Comparison of ENCODE assay signal across 8 mouse cellular contexts in genomic region chr1:77516203-77516991, GRCm38 (mm10). TPM values are rescaled to one million over a fixed set of nuclear protein-coding genes. Genes with fewer than 3 reads are reported as not detected.
DNase-seq lines count a peak whose midpoint lies in the region; ATAC-seq and TF ChIP-seq lines count a peak whose summit lies in the region.

No protein-coding gene starts in this region.

- H3K79me3 ChIP-seq in C2C12 (ENCODE audit: low read depth) = peaks cover 4% of the 10 kb centered on the region

- no peaks in the 10 kb centered on the region for H3K9me3 ChIP-seq in forebrain, embryonic 12.5 days
- no peaks in the 10 kb centered on the region for H3K9me3 ChIP-seq in heart, embryonic 16.5 days (replicated peaks; ENCODE audit: control insufficient read depth, low read length)
- H3K9me3 ChIP-seq in liver, embryonic 14.5 days (ENCODE audit: control insufficient read depth, low read length) = no peaks in the 10 kb centered on the region
- H3K9me3 ChIP-seq in stomach, embryonic 15.5 days = no peaks in the 10 kb centered on the region

- peak overlapping the region; percentile 78 for H3K27ac ChIP-seq in forebrain, embryonic 12.5 days
- no peak overlapping the region for H3K27ac ChIP-seq in heart, embryonic 16.5 days (ENCODE audit: low read length)
- H3K27ac ChIP-seq in liver, embryonic 14.5 days = no peak overlapping the region
- 0 out of 2 replicates have a peak overlapping the region, but pooled peaks have one; percentile 41 for H3K27ac ChIP-seq in stomach, embryonic 15.5 days

- ATAC-seq in forebrain, embryonic 12.5 days (ENCODE audit: low FRiP score) = peak; percentile 39
- ATAC-seq in heart, embryonic 16.5 days (replicated peaks; ENCODE audit: extremely low read depth, insufficient read depth, low FRiP score) = no peak; the same call in 1 of the 2 replicates
- peak; percentile 50; the same call in 1 of the 2 replicates for ATAC-seq in liver, embryonic 14.5 days (ENCODE audit: insufficient read depth)
- ATAC-seq in stomach, embryonic 15.5 days (ENCODE audit: insufficient read depth, low FRiP score, low read depth) = peak; percentile 47

- peaks cover 32% of the 10 kb centered on the region for H3K79me2 ChIP-seq in C2C12 (ENCODE audit: control insufficient read depth, insufficient read depth)

- H3K36me3 ChIP-seq in C2C12 (ENCODE audit: control insufficient read depth, insufficient read depth) = no peaks in the 10 kb centered on the region
- H3K36me3 ChIP-seq in forebrain, embryonic 12.5 days (replicated peaks) = no peaks in the 10 kb centered on the region
- no peaks in the 10 kb centered on the region for H3K36me3 ChIP-seq in heart, embryonic 16.5 days (ENCODE audit: control insufficient read depth, insufficient read depth)
- no peaks in the 10 kb centered on the region for H3K36me3 ChIP-seq in liver, embryonic 14.5 days (replicated peaks; ENCODE audit: control insufficient read depth, insufficient read depth, low read depth)
- no peaks in the 10 kb centered on the region for H3K36me3 ChIP-seq in stomach, embryonic 15.5 days

- peak overlapping the region; percentile 25 for H3K4me3 ChIP-seq in C2C12 (ENCODE audit: insufficient read depth, poor library complexity, severe bottlenecking)
- peak overlapping the region; percentile 78 for H3K4me3 ChIP-seq in forebrain, embryonic 12.5 days (replicated peaks)
- peak overlapping the region; percentile 79 for H3K4me3 ChIP-seq in heart, embryonic 16.5 days (ENCODE audit: low read length)
- peak overlapping the region; percentile 44 to 51; a peak in 3 of 4 replicates for H3K4me3 ChIP-seq in liver, embryonic 14.5 days (ENCODE audit: insufficient read depth in 1 of 2, low read depth in 2 of 2, low read length in 2 of 2)
- H3K4me3 ChIP-seq in stomach, embryonic 15.5 days (replicated peaks) = peak overlapping the region; percentile 62

- TF ChIP-seq EP300 in liver, embryonic 14.5 days (IDR thresholded peaks at IDR 0.05; ENCODE audit: low read depth) = no peak

- TF ChIP-seq CTCF in C2C12 (IDR thresholded peaks at IDR 0.05; ENCODE audit: control insufficient read depth, insufficient read depth, insufficient read length) = peak; percentile 94
- peak; percentile 96 for TF ChIP-seq CTCF in liver, embryonic 14.5 days (IDR thresholded peaks at IDR 0.05; ENCODE audit: low read depth)

- peaks cover 26% of the 10 kb centered on the region for H3K4me1 ChIP-seq in forebrain, embryonic 12.5 days
- peaks cover 8% of the 10 kb centered on the region for H3K4me1 ChIP-seq in heart, embryonic 16.5 days (ENCODE audit: control insufficient read depth, insufficient read depth, low read length)
- no peaks in the 10 kb centered on the region for H3K4me1 ChIP-seq in liver, embryonic 14.5 days (replicated peaks; ENCODE audit: control insufficient read depth in 2 of 2, insufficient read depth in 2 of 2, low read length in 1 of 2)
- peaks cover 18% of the 10 kb centered on the region; the same call in 1 of the 2 replicates for H3K4me1 ChIP-seq in stomach, embryonic 15.5 days

- H3K27me3 ChIP-seq in C2C12 (ENCODE audit: control insufficient read depth, insufficient read depth, insufficient read length) = no peaks in the 10 kb centered on the region
- peaks cover 6% of the 10 kb centered on the region; the same call in 1 of the 2 replicates for H3K27me3 ChIP-seq in forebrain, embryonic 12.5 days
- peaks cover 6% of the 10 kb centered on the region for H3K27me3 ChIP-seq in heart, embryonic 16.5 days (ENCODE audit: control insufficient read depth, insufficient read depth, low read length)
- peaks cover 44% of the 10 kb centered on the region for H3K27me3 ChIP-seq in liver, embryonic 14.5 days (ENCODE audit: control insufficient read depth, insufficient read depth, low read length)
- peaks cover 12% of the 10 kb centered on the region; the same call in 1 of the 2 replicates for H3K27me3 ChIP-seq in stomach, embryonic 15.5 days (replicated peaks)

- H3ac ChIP-seq in C2C12 (ENCODE audit: control insufficient read depth, insufficient read length, low read depth) = peak overlapping the region; percentile 32

- H3K9ac ChIP-seq in forebrain, embryonic 12.5 days = peak overlapping the region; percentile 63
- peak overlapping the region; percentile 70 for H3K9ac ChIP-seq in heart, embryonic 16.5 days (ENCODE audit: low read length)
- no peak overlapping the region for H3K9ac ChIP-seq in liver, embryonic 14.5 days (replicated peaks)
- peak overlapping the region; percentile 34; the same call in 1 of the 2 replicates for H3K9ac ChIP-seq in stomach, embryonic 15.5 days

- under 1% methylated on average over 36 of the region's 36 CpGs for WGBS in forebrain, embryonic 12.5 days
- 2% methylated on average over 36 of the region's 36 CpGs for WGBS in heart, embryonic 16.5 days
- 2% methylated on average over 36 of the region's 36 CpGs for WGBS in liver, embryonic 14.5 days (ENCODE audit: insufficient replicate concordance)
- 2% methylated on average over 36 of the region's 36 CpGs for whole genome bisulfite sequencing in stomach, embryonic 15.5 days

- peak; percentile 44 for DNase-seq in c-Kit-positive CD71-positive TER-119-negative erythroid progenitor cells, embryonic 14.5 days (ENCODE audit: low read depth)
- peak; percentile 95 to 98 for DNase-seq in kidney, postnatal 36 days
- peak; percentile 25 to 43 (median 26) for DNase-seq in liver, embryonic 14.5 days (ENCODE audit: low read depth in 3 of 3, low spot score in 3 of 3)
- DNase-seq in neural tube, embryonic 10.5 days (ENCODE audit: extremely low spot score, low spot score) = peak; percentile 98

- H3K4me2 ChIP-seq in forebrain, embryonic 12.5 days = peak overlapping the region; percentile 92
- H3K4me2 ChIP-seq in heart, embryonic 16.5 days (ENCODE audit: low read depth, low read length) = peak overlapping the region; percentile 96
- peak overlapping the region; percentile 71 for H3K4me2 ChIP-seq in liver, embryonic 14.5 days (ENCODE audit: low read depth)
- H3K4me2 ChIP-seq in stomach, embryonic 15.5 days = peak overlapping the region; percentile 97

TF ChIP-seq in C2C12, 6 proteins besides CTCF, POLR2A, EP300 and RAD21:
- TF ChIP-seq MAX (IDR thresholded peaks at IDR 0.05) (no peak), MYOD1 (IDR thresholded peaks at IDR 0.05; ENCODE audit: control insufficient read depth, insufficient read length, low read depth) (no peak), CEBPB (IDR thresholded peaks at IDR 0.05; ENCODE audit: low read depth) (no peak), FOSL1 (IDR thresholded peaks at IDR 0.05; ENCODE audit: insufficient read depth, low read length, poor library complexity, severe bottlenecking) (no peak), MYOG (IDR thresholded peaks at IDR 0.05; ENCODE audit: control insufficient read depth, extremely low read depth, insufficient read length) (no peak), USF1 (IDR thresholded peaks at IDR 0.05; ENCODE audit: low read depth) (no peak)

RNA-seq across cellular contexts. Expression of gene Epha4, which starts 1.5 kb away (rescaled TPM):
- 1.9 TPM for polyA plus RNA-seq in C2C12 (2012; fragmentation: generic; extraction: Trizol)
- 56.2 and 58.4 TPM in 2 replicates for polyA plus RNA-seq in forebrain, embryonic 12.5 days (2016; fragmentation: Nextera tagmentation; extraction: Ambion mirVana)
- 9.0 and 9.1 TPM in 2 replicates for polyA plus RNA-seq in heart, embryonic 16.5 days (2015; fragmentation: Nextera tagmentation; extraction: Ambion mirVana)
- polyA plus RNA-seq in liver, embryonic 14.5 days (2012; rRNA removed) = 0.16 and 0.22 TPM in 2 replicates
- polyA plus RNA-seq in liver, embryonic 14.5 days (2014; fragmentation: Nextera tagmentation; extraction: Ambion mirVana) = 0.19 and 0.50 TPM in 2 replicates
- polyA plus RNA-seq in stomach, embryonic 15.5 days (2015; fragmentation: Nextera tagmentation; extraction: Ambion mirVana) = 9.4 and 11.8 TPM in 2 replicates

Comparison
In these comparisons a context has a peak if more than half of its experiments do, and no peak if none do; other contexts are left out.
1. H3K4me3 ChIP-seq: peak in every context shown above with its lines; median percentile 79 in heart, embryonic 16.5 days; 78 in forebrain, embryonic 12.5 days; 62 in stomach, embryonic 15.5 days; 48 in liver, embryonic 14.5 days; 25 in C2C12.
2. DNase-seq: peak in every context shown above with its lines; median percentile 98 in neural tube, embryonic 10.5 days; 96 in kidney, postnatal 36 days; 44 in c-Kit-positive CD71-positive TER-119-negative erythroid progenitor cells, embryonic 14.5 days; 26 in liver, embryonic 14.5 days.
3. H3K27ac ChIP-seq: peak in forebrain, embryonic 12.5 days (single experiment) and stomach, embryonic 15.5 days (single experiment); none in heart, embryonic 16.5 days (single experiment) and liver, embryonic 14.5 days (single experiment).
4. Peak in every context shown above with its lines, with median percentiles within 50 percentile points of each other: H3K4me2 ChIP-seq.